Mouse (Mus musculus) intestine, embryonic 14.5 days (tissue): ENCODE results near the gene Enthd1. TPM values are rescaled to one million over a fixed set of nuclear protein-coding genes. Genes with fewer than 3 reads are reported as not detected.

Source experiments
- ATAC-seq: fragments of 200-750 bp; cut with Nextera tagmentation; replicated peaks from 2 replicates; pipeline ENCODE4 v1.8.0; 2017; ENCODE audit warnings: low read depth, moderate number of reproducible peaks, moderate TSS enrichment, moderate library complexity; ENCODE audit not compliant: low FRiP score, low TSS enrichment
- DNase-seq: peaks from one replicate; pipeline ENCODE4 v3.0.0-alpha.2; 2018; ENCODE audit warnings: low spot score
- H3K27ac ChIP-seq: fragments of 300-500 bp; sonication (generic); 2 replicates; pipeline ENCODE4 v1.5.1; 2014; ENCODE audit warnings: low read depth, mild to moderate bottlenecking, control low read depth
- H3K27me3 ChIP-seq: fragments of 300-500 bp; sonication (generic); replicated peaks from 2 replicates; pipeline ENCODE4 v1.6.1; 2014; ENCODE audit warnings: low read length, control low read depth; ENCODE audit not compliant: control insufficient read depth, insufficient read depth
- H3K36me3 ChIP-seq: fragments of 300-500 bp; sonication (generic); 2 replicates; pipeline ENCODE4 v1.6.1; 2014; ENCODE audit warnings: low read length, control low read depth; ENCODE audit not compliant: control insufficient read depth, insufficient read depth
- H3K4me1 ChIP-seq: fragments of 300-500 bp; sonication (generic); replicated peaks from 2 replicates; pipeline ENCODE4 v1.6.1; 2014; ENCODE audit warnings: low read length, control low read depth, mixed read lengths; ENCODE audit not compliant: control insufficient read depth, insufficient read depth
- H3K4me2 ChIP-seq: fragments of 300-500 bp; sonication (generic); 2 replicates; pipeline ENCODE4 v1.6.1; 2014; ENCODE audit warnings: low read length
- H3K4me3 ChIP-seq: fragments of 300-500 bp; sonication (generic); 2 replicates; pipeline ENCODE4 v1.5.1; 2014; ENCODE audit warnings: low read depth, low read length, control low read depth, mixed read lengths
- H3K9ac ChIP-seq: fragments of 300-500 bp; sonication (generic); 2 replicates; pipeline ENCODE4 v1.6.1; 2014; ENCODE audit warnings: mild to moderate bottlenecking, low read length
- H3K9me3 ChIP-seq: fragments of 300-500 bp; sonication (generic); 2 replicates; pipeline ENCODE4 v1.6.1; 2016; ENCODE audit warnings: low read length, control low read depth; ENCODE audit not compliant: control insufficient read depth
- WGBS: fragments of 180-500 bp; shearing (Covaris S2); extraction: QIAGEN DNeasy Blood & Tissue Kit; methylation state at CpG from one replicate; pipeline ENCODE4 v1.1.7; 2014; 5-methylcytosine and 5-hydroxymethylcytosine counted together
- polyA plus RNA-seq: library from polyadenylated mRNA; unstranded; fragments of >200 nt; fragmentation: Nextera tagmentation; extraction: Ambion mirVana; gene quantifications from 2 replicates; pipeline ENCODE4 v1.2.1, GENCODE M21; 2014

The Enthd1 gene
- polyA plus RNA-seq, 1 experiment from 2014 or later = not detected

DNA sequence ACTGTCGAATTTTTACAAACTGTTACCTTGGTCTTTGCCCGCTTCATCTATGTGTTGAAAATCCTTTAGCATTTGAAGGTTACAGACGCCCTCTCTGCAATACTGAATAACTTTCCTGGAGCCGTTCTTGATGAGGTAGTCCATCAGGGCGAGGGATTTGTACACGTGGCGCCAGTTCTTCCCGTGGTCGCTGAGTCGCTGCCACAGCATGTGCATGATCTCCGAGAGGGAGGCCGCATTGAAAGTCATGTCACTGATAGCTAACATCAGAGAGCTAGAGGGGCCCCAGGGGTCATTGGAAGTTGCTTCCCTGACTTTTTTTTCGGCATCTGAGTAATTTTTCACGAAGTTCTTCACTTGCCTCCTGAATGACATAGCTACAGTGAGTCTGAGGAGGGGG, 5.0 kb downstream of the Enthd1 start:
- 65% methylated on average over 14 of the region's 14 CpGs for WGBS
- H3K4me1 ChIP-seq = no peaks in the 10 kb centered on the region
- H3K9me3 ChIP-seq = no peaks in the 10 kb centered on the region
- ATAC-seq (no peak), DNase-seq (no peak)
- H3K4me2 ChIP-seq = no peak overlapping the region
- no peak overlapping the region for H3K4me3 ChIP-seq
- H3K27me3 ChIP-seq = no peaks in the 10 kb centered on the region
- H3K27ac ChIP-seq = no peak overlapping the region
- no peak overlapping the region for H3K9ac ChIP-seq
- no peaks in the 10 kb centered on the region for H3K36me3 ChIP-seq

DNA sequence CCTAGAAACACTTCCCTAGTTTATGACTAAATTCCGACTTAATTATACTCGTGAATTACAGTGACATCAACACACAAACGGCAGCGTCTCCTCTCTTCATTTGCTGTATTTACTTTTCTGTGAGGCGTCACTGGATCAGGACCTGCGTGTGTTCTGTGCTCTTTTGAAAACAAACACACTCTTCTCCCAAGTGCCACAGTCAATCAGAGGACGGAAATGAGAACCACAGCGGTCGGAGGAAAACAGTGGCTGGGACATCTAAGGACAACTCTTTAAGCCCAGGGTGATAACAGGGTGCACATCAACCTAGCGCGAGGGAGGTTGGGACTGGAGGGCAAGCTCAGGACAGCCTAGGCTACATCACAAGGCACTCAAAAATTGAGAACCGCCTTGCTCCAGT, 5.4 kb downstream of the Enthd1 start:
- WGBS = 48% methylated on average over 12 of the region's 12 CpGs
- H3K27ac ChIP-seq = no peak overlapping the region
- H3K4me1 ChIP-seq = no peaks in the 10 kb centered on the region
- H3K9ac ChIP-seq = no peak overlapping the region
- no peaks in the 10 kb centered on the region for H3K27me3 ChIP-seq
- H3K4me3 ChIP-seq = no peak overlapping the region
- DNase-seq (no peak), ATAC-seq (no peak)
- H3K4me2 ChIP-seq = no peak overlapping the region
- H3K9me3 ChIP-seq = no peaks in the 10 kb centered on the region
- no peaks in the 10 kb centered on the region for H3K36me3 ChIP-seq

DNA sequence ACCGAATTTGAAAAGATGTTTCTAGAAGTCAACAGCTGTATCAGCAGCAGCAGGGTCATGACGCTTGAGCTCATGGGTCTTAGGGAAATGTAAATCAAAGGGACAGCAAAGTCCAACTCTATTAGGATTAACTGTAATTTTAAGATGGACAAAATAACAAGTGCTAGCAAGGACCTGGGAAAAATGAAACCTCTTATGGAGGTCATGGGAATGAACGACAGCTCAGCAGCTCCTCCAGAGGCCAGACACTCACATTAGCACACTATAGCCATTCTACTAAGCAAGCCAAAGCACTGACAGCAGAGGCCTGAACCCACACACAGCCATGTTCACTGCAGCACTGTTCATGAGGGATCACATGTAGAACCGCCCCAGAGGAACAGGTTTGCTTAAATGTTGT, 7.2 kb downstream of the Enthd1 start:
- Histone ChIP-seq H3K4me2 (no peak overlapping the region), H3K27ac (no peak overlapping the region), H3K36me3 (no peaks in the 10 kb centered on the region), H3K9me3 (no peaks in the 10 kb centered on the region), H3K9ac (no peak overlapping the region), H3K4me1 (no peaks in the 10 kb centered on the region), H3K4me3 (no peak overlapping the region), H3K27me3 (no peaks in the 10 kb centered on the region)
- no peak for ATAC-seq
- no peak for DNase-seq
- WGBS = 73% methylated on average over 4 of the region's 4 CpGs

DNA sequence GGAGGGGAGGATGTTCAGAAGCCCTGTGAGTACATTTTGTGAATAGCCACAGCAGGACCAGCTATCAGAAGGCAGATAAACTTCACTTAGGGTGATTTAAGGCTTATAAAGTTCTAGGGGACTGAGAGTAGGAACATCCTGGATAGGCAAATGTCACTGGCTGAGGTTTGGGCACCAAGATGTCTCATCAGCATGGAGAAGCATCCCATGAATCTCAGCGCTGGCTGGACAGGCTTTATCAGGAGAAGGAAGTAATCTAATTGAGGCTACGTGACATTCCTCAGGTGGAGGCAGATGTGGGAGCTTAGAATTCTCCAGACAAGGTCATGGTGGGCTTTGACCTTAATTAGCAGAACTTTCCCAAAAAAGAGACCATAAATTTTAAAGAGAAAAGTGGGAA, 8.9 kb downstream of the Enthd1 start:
- Histone ChIP-seq H3K4me3 (no peak overlapping the region), H3K4me2 (no peak overlapping the region), H3K27me3 (no peaks in the 10 kb centered on the region), H3K36me3 (no peaks in the 10 kb centered on the region), H3K9ac (no peak overlapping the region), H3K9me3 (no peaks in the 10 kb centered on the region), H3K27ac (no peak overlapping the region), H3K4me1 (no peaks in the 10 kb centered on the region)
- DNase-seq (no peak), ATAC-seq (no peak)
- 76% methylated on average over 2 of the region's 2 CpGs for WGBS

DNA sequence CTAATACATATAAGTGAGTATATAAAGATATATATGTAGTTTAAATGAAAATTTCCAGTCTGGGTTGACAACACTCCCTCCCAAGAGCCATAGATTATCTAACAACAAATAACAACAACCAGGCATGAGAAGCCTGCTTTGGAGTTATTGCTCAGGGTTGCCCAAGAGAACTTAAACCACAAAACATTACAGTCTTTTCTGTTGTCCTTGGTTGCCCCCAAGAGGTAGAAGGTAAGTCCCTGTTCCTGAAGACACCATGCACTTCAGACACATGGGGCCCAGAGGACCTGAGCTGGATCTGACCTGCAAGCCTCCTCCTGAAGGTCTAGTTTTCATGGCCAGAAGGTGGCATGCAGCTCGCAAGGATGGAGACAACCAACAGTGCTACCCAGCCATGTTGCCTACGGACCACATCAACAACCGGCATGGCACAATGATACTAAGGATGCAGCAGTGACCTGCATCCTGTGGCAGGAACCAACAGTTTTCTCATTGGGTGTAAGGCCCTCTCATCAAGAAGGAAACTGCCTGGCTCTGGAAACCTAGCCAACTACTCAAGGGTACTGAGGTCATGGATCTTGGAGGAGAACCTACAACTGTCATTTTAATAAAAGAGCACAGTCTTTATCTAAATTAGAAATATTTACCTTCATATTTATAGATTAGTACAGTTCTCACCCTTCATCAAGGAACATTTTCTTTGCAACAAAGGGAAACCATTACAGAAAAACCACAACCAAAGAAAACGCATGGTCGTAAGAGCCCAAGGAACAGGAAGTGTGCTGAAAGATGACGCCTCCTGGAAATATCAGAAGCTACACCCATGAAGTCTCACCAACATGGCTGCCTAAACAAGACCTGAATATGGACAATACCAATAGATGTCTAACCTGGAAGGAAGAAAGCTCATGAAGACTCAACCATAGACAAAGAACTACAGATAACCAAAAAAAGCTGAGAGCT, 9.8 kb downstream of the Enthd1 start:
- ATAC-seq (no peak), DNase-seq (no peak)
- Histone ChIP-seq H3K9me3 (no peaks in the 10 kb centered on the region), H3K4me2 (no peak overlapping the region), H3K36me3 (no peaks in the 10 kb centered on the region), H3K4me1 (no peaks in the 10 kb centered on the region), H3K4me3 (no peak overlapping the region), H3K27me3 (no peaks in the 10 kb centered on the region), H3K9ac (no peak overlapping the region), H3K27ac (no peak overlapping the region)
- 89% methylated on average over 6 of the region's 6 CpGs for WGBS

DNA sequence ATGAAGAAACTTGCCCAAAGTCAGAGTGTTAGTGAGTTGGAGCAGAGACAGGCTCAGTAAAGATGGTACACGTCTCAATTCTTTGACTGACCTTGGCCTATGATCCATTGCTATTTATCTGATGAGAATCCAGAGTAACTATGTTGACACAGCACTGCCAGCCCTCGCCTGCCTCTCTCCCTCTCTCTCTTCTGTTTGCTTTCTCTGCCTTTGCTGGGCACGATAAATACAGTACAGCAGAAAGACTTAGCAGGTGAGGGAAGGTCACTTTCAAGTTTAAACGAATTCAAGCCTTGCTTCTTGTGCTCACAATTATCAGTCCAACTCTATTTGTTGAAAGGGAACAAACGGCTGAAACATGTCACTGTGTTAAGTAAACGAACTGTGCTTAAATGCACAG, 19.5 kb downstream of the Enthd1 start:
- ATAC-seq (no peak), DNase-seq (no peak)
- no peaks in the 10 kb centered on the region for H3K4me1 ChIP-seq
- 33% methylated on average over 6 of the region's 6 CpGs for WGBS
- no peaks in the 10 kb centered on the region for H3K9me3 ChIP-seq
- H3K4me3 ChIP-seq = no peak overlapping the region
- no peak overlapping the region for H3K4me2 ChIP-seq
- H3K27ac ChIP-seq = no peak overlapping the region
- H3K9ac ChIP-seq = no peak overlapping the region
- H3K36me3 ChIP-seq = no peaks in the 10 kb centered on the region
- H3K27me3 ChIP-seq = no peaks in the 10 kb centered on the region

DNA sequence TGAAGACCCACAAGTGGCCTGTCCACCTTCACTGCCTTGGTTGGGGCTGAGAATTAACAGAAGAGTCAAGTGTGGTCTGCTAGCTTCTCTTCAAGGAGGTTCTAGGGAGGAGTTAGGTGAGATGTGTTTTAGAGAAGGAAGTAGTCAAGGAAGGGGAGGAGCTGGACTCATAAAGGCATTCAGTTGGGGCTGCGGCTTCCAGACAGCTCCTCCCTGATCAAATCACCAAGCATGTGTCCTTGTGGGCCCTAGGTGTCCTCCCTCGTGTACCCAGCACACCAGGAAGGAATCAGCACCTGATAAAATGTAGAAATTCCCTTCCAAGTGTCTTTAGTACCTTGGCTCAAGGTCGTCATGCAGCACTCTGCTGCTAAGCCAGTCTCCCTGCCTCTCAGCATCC, 20.8 kb downstream of the Enthd1 start:
- Histone ChIP-seq H3K4me2 (no peak overlapping the region), H3K36me3 (no peaks in the 10 kb centered on the region), H3K9me3 (no peaks in the 10 kb centered on the region), H3K9ac (no peak overlapping the region), H3K4me1 (no peaks in the 10 kb centered on the region), H3K27ac (no peak overlapping the region), H3K4me3 (no peak overlapping the region), H3K27me3 (no peaks in the 10 kb centered on the region)
- no peak for ATAC-seq
- no peak for DNase-seq
- WGBS = 52% methylated on average over 3 of the region's 3 CpGs

DNA sequence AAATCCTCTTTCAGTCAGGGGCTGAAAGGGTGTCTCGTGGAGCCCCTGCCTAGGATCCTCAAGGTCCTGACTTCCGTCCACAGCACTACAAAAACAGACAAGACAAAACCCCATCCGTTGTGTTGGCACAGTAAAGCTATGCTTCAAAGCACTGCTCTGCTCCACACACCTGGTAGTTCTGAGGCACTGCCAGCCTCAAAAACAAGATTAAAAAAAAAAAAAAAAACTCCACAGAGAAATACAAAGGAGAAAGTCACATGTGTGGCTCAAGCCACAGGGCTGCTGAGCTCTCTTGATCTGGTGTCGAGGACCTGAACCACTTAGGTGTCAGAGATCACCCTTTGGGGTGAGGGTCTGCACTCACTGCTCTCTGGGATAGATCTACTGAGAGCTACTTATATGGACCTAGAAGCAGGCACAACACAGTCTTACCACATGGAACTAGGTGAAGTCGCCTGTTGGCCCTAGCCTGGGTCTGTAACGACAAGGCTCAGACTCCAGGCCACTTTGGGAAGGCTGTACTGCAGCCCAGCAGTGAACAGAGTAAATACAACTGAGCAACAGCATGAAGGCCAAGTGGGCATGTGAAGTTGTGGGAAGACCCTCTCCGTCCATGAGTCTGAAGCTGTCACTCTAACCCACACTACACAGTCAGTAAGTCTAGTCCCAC, 26.1 kb downstream of the Enthd1 start:
- Histone ChIP-seq H3K9me3 (no peaks in the 10 kb centered on the region), H3K9ac (no peak overlapping the region), H3K27ac (no peak overlapping the region), H3K36me3 (no peaks in the 10 kb centered on the region), H3K27me3 (no peaks in the 10 kb centered on the region), H3K4me2 (no peak overlapping the region), H3K4me1 (no peaks in the 10 kb centered on the region), H3K4me3 (no peak overlapping the region)
- 84% methylated on average over 7 of the region's 7 CpGs for WGBS
- ATAC-seq (no peak), DNase-seq (no peak)
